Mouse (Mus musculus) brain, embryonic 14.5 days (tissue): Measurements from ENCODE around the gene Cadps.

Source experiments
- CTCF ChIP-seq: fragments of 200-500 bp; IDR thresholded peaks from 2 replicates; pipeline ENCODE4 v1.5.1; 2012; ENCODE audit warnings: inconsistent platforms, mild to moderate bottlenecking, moderate library complexity, borderline replicate concordance; ENCODE audit not compliant: insufficient read depth, insufficient read length; ENCODE audit errors: extremely low read depth
- POLR2A ChIP-seq: fragments of 200-500 bp; IDR thresholded peaks from 2 replicates; pipeline ENCODE4 v1.6.1; 2012; ENCODE audit warnings: mild to moderate bottlenecking, inconsistent platforms, borderline replicate concordance; ENCODE audit not compliant: poor library complexity, insufficient read depth, insufficient read length, severe bottlenecking; ENCODE audit errors: extremely low read depth

GRCm38 (mm10) chr14:12337421-12337997 lies 485.4 kb downstream of the Cadps start:
- TF ChIP-seq POLR2A (no peak), CTCF (no peak)
